Mouse (Mus musculus) monocyte, adult 2 months (primary cell): Measurements from ENCODE around the gene Cyp19a1.

Experiments used
- DNase-seq, 2 experiments: peaks; one replicate each; pipeline ENCODE4 v3.0.0; 2022; ENCODE audit warnings: low spot score in 2 of 2, low read depth in 1 of 2

Cyp19a1 gene

GRCm38 (mm10) chr9:54180216-54180615, 87.7 kb downstream of the Cyp19a1 start:
- DNase-seq, result no peak

- DNase-seq, result no peak
Measured at GRCm38 (mm10) chr9:54169489-54169888, 98.4 kb downstream of the Cyp19a1 start.

GRCm38 (mm10) chr9:54168425-54168824, 99.5 kb downstream of the Cyp19a1 start:
- no peak for DNase-seq

GRCm38 (mm10) chr9:54163117-54163516, 104.8 kb downstream of the Cyp19a1 start:
- no peak for DNase-seq

GRCm38 (mm10) chr9:54153679-54154078, 114.2 kb downstream of the Cyp19a1 start:
- DNase-seq, result no peak

- DNase-seq, result no peak
Measured at GRCm38 (mm10) chr9:54139191-54139590, 128.7 kb downstream of the Cyp19a1 start.
